Mouse (Mus musculus) urinary bladder, adult 2 months (tissue): ENCODE measurements around the gene Pygo1. TPM values are rescaled to one million over a fixed set of nuclear protein-coding genes. Genes with fewer than 3 reads are reported as not detected.
A peak's percentile ranks its signal among the peaks of the same experiment; 100 is the strongest.

ENCODE experiments used
- DNase-seq: peaks from one replicate; pipeline ENCODE4 v3.0.0; 2022; ENCODE audit warnings: low spot score
- polyA plus RNA-seq: library from polyadenylated mRNA; depleted of rRNA; stranded (reverse); fragments of >200 nt; gene quantifications from 2 replicates; pipeline ENCODE4 v1.2.3, GENCODE M21; 2012; rRNA removed

Gene Pygo1
- polyA plus RNA-seq = 1.8 and 2.7 TPM in 2 replicates

- peak; percentile 30 for DNase-seq
These were observed at the start of gene Pygo1 for GRCm38 (mm10) chr9:72925021-72925934. Pygo1 (plus strand) TSS chr9:72925645.

- DNase-seq = no peak
These were observed 49.6 kb upstream of the Pygo1 start for GRCm38 (mm10) chr9:72875878-72876277.

GRCm38 (mm10) chr9:72877905-72878304, 47.5 kb upstream of the Pygo1 start:
- no peak for DNase-seq

- DNase-seq = no peak
These were observed 46.8 kb upstream of the Pygo1 start for GRCm38 (mm10) chr9:72878656-72879055.

GRCm38 (mm10) chr9:72879601-72880000, 45.8 kb upstream of the Pygo1 start:
- DNase-seq = no peak

- no peak for DNase-seq
These were observed 45.1 kb upstream of the Pygo1 start for GRCm38 (mm10) chr9:72880225-72880960.

GRCm38 (mm10) chr9:72881026-72881768, 44.2 kb upstream of the Pygo1 start:
- DNase-seq = no peak

- DNase-seq = no peak
These were observed 41.5 kb upstream of the Pygo1 start for GRCm38 (mm10) chr9:72883940-72884339.

GRCm38 (mm10) chr9:72889777-72890176, 35.7 kb upstream of the Pygo1 start:
- DNase-seq = no peak

GRCm38 (mm10) chr9:72890499-72891085, 34.9 kb upstream of the Pygo1 start:
- no peak for DNase-seq

- no peak for DNase-seq
These were observed 32.7 kb upstream of the Pygo1 start for GRCm38 (mm10) chr9:72892761-72893160.

- DNase-seq = no peak
These were observed 30.6 kb upstream of the Pygo1 start for GRCm38 (mm10) chr9:72894796-72895352.

- no peak for DNase-seq
These were observed 23.4 kb upstream of the Pygo1 start for GRCm38 (mm10) chr9:72902057-72902456.

GRCm38 (mm10) chr9:72902611-72903010, 22.8 kb upstream of the Pygo1 start:
- no peak for DNase-seq

- DNase-seq = no peak
These were observed 18.7 kb upstream of the Pygo1 start for GRCm38 (mm10) chr9:72906693-72907103.

GRCm38 (mm10) chr9:72911381-72911780, 14.1 kb upstream of the Pygo1 start:
- DNase-seq = no peak

GRCm38 (mm10) chr9:72913551-72913950, 11.9 kb upstream of the Pygo1 start:
- DNase-seq = no peak

GRCm38 (mm10) chr9:72915728-72916127, 9.7 kb upstream of the Pygo1 start:
- DNase-seq = no peak

- DNase-seq = no peak
These were observed 2.4 kb upstream of the Pygo1 start for GRCm38 (mm10) chr9:72923068-72923467.

- no peak for DNase-seq
These were observed 452 bp downstream of the Pygo1 start for GRCm38 (mm10) chr9:72925935-72926258.

- no peak for DNase-seq
These were observed 5.8 kb downstream of the Pygo1 start for GRCm38 (mm10) chr9:72931166-72931790.
